Mouse (Mus musculus) hindbrain, embryonic 16.5 days (tissue): ENCODE data around the gene Acad11. TPM values are rescaled to one million over a fixed set of nuclear protein-coding genes. Genes with fewer than 3 reads are reported as not detected.

Source experiments
- ATAC-seq: fragments of 200-750 bp; cut with Nextera tagmentation; 2 replicates; pipeline ENCODE4 v1.8.0; 2017; ENCODE audit warnings: moderate TSS enrichment, moderate library complexity
- H3K27ac ChIP-seq: fragments of 300-500 bp; sonication (generic); 2 replicates; pipeline ENCODE4 v1.5.1; 2014; ENCODE audit warnings: low read depth, mild to moderate bottlenecking, control low read depth, low read length, moderate library complexity
- H3K27me3 ChIP-seq: fragments of 300-500 bp; sonication (generic); replicated peaks from 2 replicates; pipeline ENCODE4 v1.6.1; 2014; ENCODE audit warnings: low read length; ENCODE audit not compliant: control insufficient read depth, insufficient read depth
- H3K36me3 ChIP-seq: fragments of 300-500 bp; sonication (generic); 2 replicates; pipeline ENCODE4 v1.6.1; 2014; ENCODE audit warnings: mild to moderate bottlenecking, low read length, moderate library complexity, mixed read lengths; ENCODE audit not compliant: control insufficient read depth, insufficient read depth
- H3K4me1 ChIP-seq: fragments of 300-500 bp; sonication (generic); 2 replicates; pipeline ENCODE4 v1.6.1; 2014; ENCODE audit warnings: low read depth, low read length; ENCODE audit not compliant: control insufficient read depth, insufficient read depth
- H3K4me2 ChIP-seq: fragments of 300-500 bp; sonication (generic); 2 replicates; pipeline ENCODE4 v1.6.1; 2014; ENCODE audit warnings: mild to moderate bottlenecking, low read length, control low read depth, moderate library complexity
- H3K4me3 ChIP-seq: fragments of 300-500 bp; sonication (generic); 2 replicates; pipeline ENCODE4 v1.5.1; 2014; ENCODE audit warnings: mild to moderate bottlenecking, low read length, control low read depth, moderate library complexity
- H3K9ac ChIP-seq: fragments of 300-500 bp; sonication (generic); 2 replicates; pipeline ENCODE4 v1.6.1; 2014; ENCODE audit warnings: low read depth, mild to moderate bottlenecking, control low read depth, low read length, moderate library complexity
- H3K9me3 ChIP-seq: fragments of 300-500 bp; sonication (generic); 2 replicates; pipeline ENCODE4 v1.6.1; 2014; ENCODE audit warnings: mild to moderate bottlenecking, low read length, moderate library complexity; ENCODE audit not compliant: control insufficient read depth
- WGBS: fragments of 180-500 bp; shearing (Covaris S2); extraction: QIAGEN DNeasy Blood & Tissue Kit; methylation state at CpG from one replicate; pipeline ENCODE4 v1.1.7; 2014; 5-methylcytosine and 5-hydroxymethylcytosine counted together
- polyA plus RNA-seq: library from polyadenylated mRNA; unstranded; fragments of >200 nt; fragmentation: Nextera tagmentation; extraction: Ambion mirVana; gene quantifications from 2 replicates; pipeline ENCODE4 v1.2.1, GENCODE M21; 2015

Gene Acad11
- polyA plus RNA-seq, 1 experiment from 2014 or later: 8.9 TPM

GRCm38 (mm10) chr9:104148969-104149368 is 85.8 kb downstream of the Acad11 start:
- H3K9ac ChIP-seq: no peak overlapping the region

GRCm38 (mm10) chr9:104152121-104152520 is 88.9 kb downstream of the Acad11 start:
- ATAC-seq: no peak
- H3K4me1 ChIP-seq: no peaks in the 10 kb centered on the region

More at GRCm38 (mm10) chr9:104148969-104149368, 85.8 kb downstream of the Acad11 start:
- Histone ChIP-seq H3K9me3 (no peaks in the 10 kb centered on the region), H3K4me3 (no peak overlapping the region), H3K27ac (no peak overlapping the region), H3K27me3 (no peaks in the 10 kb centered on the region), H3K4me2 (no peak overlapping the region), H3K36me3 (peaks cover 13% of the 10 kb centered on the region), H3K4me1 (no peaks in the 10 kb centered on the region)
- no peak for ATAC-seq
- 91% methylated on average over 7 of the region's 7 CpGs for whole genome bisulfite sequencing

GRCm38 (mm10) chr9:104155100-104155715 is 92.0 kb downstream of the Acad11 start:
- Histone ChIP-seq H3K36me3 (peaks cover 62% of the 10 kb centered on the region), H3K4me1 (no peaks in the 10 kb centered on the region), H3K4me2 (no peak overlapping the region), H3K9me3 (no peaks in the 10 kb centered on the region), H3K4me3 (no peak overlapping the region), H3K9ac (no peak overlapping the region), H3K27me3 (no peaks in the 10 kb centered on the region), H3K27ac (no peak overlapping the region)
- 93% methylated on average over 14 of the region's 14 CpGs for WGBS
- no peak for ATAC-seq

More at GRCm38 (mm10) chr9:104152121-104152520, 88.9 kb downstream of the Acad11 start:
- Histone ChIP-seq H3K4me2 (no peak overlapping the region), H3K27ac (no peak overlapping the region), H3K36me3 (peaks cover 37% of the 10 kb centered on the region), H3K9me3 (no peaks in the 10 kb centered on the region), H3K27me3 (no peaks in the 10 kb centered on the region), H3K4me3 (no peak overlapping the region), H3K9ac (no peak overlapping the region)
- WGBS: 95% methylated on average over 7 of the region's 7 CpGs

- H3K27me3 ChIP-seq: no peaks in the 10 kb centered on the region
- 98% methylated on average over 8 of the region's 8 CpGs for WGBS
- no peak overlapping the region for H3K27ac ChIP-seq
- H3K36me3 ChIP-seq: peaks cover 66% of the 10 kb centered on the region
- H3K4me3 ChIP-seq: no peak overlapping the region
- no peak overlapping the region for H3K9ac ChIP-seq
- H3K9me3 ChIP-seq: no peaks in the 10 kb centered on the region
- ATAC-seq: no peak
- no peak overlapping the region for H3K4me2 ChIP-seq
- H3K4me1 ChIP-seq: no peaks in the 10 kb centered on the region
Observed at GRCm38 (mm10) chr9:104156506-104156905, 93.3 kb downstream of the Acad11 start.

- no peaks in the 10 kb centered on the region for H3K27me3 ChIP-seq
- 95% methylated on average over 7 of the region's 7 CpGs for WGBS
- peaks cover 66% of the 10 kb centered on the region for H3K36me3 ChIP-seq
- ATAC-seq: no peak
- no peaks in the 10 kb centered on the region for H3K4me1 ChIP-seq
- no peaks in the 10 kb centered on the region for H3K9me3 ChIP-seq
- no peak overlapping the region for H3K27ac ChIP-seq
- no peak overlapping the region for H3K9ac ChIP-seq
- no peak overlapping the region for H3K4me3 ChIP-seq
- no peak overlapping the region for H3K4me2 ChIP-seq
Observed at GRCm38 (mm10) chr9:104157291-104157690, 94.1 kb downstream of the Acad11 start.

GRCm38 (mm10) chr9:104161117-104161516 is 97.9 kb downstream of the Acad11 start:
- Histone ChIP-seq H3K9ac (no peak overlapping the region), H3K4me3 (no peak overlapping the region), H3K4me2 (no peak overlapping the region), H3K36me3 (peaks cover 57% of the 10 kb centered on the region), H3K9me3 (no peaks in the 10 kb centered on the region), H3K27ac (no peak overlapping the region), H3K4me1 (no peaks in the 10 kb centered on the region), H3K27me3 (no peaks in the 10 kb centered on the region)
- 92% methylated on average over 7 of the region's 7 CpGs for WGBS
- ATAC-seq: no peak

- Histone ChIP-seq H3K27me3 (no peaks in the 10 kb centered on the region), H3K36me3 (peaks cover 41% of the 10 kb centered on the region), H3K4me2 (no peak overlapping the region), H3K4me1 (no peaks in the 10 kb centered on the region), H3K9ac (no peak overlapping the region), H3K27ac (no peak overlapping the region), H3K9me3 (no peaks in the 10 kb centered on the region), H3K4me3 (no peak overlapping the region)
- ATAC-seq: no peak
- WGBS: 94% methylated on average over 5 of the region's 5 CpGs
Observed at GRCm38 (mm10) chr9:104164194-104164593, 101.0 kb downstream of the Acad11 start.

- H3K27me3 ChIP-seq: no peaks in the 10 kb centered on the region
- 93% methylated on average over 5 of the region's 5 CpGs for WGBS
Observed at GRCm38 (mm10) chr9:104165926-104166325, 102.7 kb downstream of the Acad11 start.

GRCm38 (mm10) chr9:104169986-104170385 is 106.8 kb downstream of the Acad11 start:
- no peaks in the 10 kb centered on the region for H3K9me3 ChIP-seq
- H3K4me1 ChIP-seq: no peaks in the 10 kb centered on the region
- WGBS: 93% methylated on average over 10 of the region's 10 CpGs
- H3K4me3 ChIP-seq: no peak overlapping the region
- no peaks in the 10 kb centered on the region for H3K27me3 ChIP-seq
- no peak overlapping the region for H3K9ac ChIP-seq
- H3K27ac ChIP-seq: no peak overlapping the region
- H3K36me3 ChIP-seq: peaks cover 30% of the 10 kb centered on the region
- no peak for ATAC-seq
- H3K4me2 ChIP-seq: no peak overlapping the region

More at GRCm38 (mm10) chr9:104165926-104166325, 102.7 kb downstream of the Acad11 start:
- Histone ChIP-seq H3K9me3 (no peaks in the 10 kb centered on the region), H3K4me2 (no peak overlapping the region), H3K27ac (no peak overlapping the region), H3K9ac (no peak overlapping the region), H3K36me3 (peaks cover 36% of the 10 kb centered on the region), H3K4me1 (no peaks in the 10 kb centered on the region), H3K4me3 (no peak overlapping the region)
- ATAC-seq: no peak
